Comparison of ENCODE assay signal across 14 mouse cellular contexts in the genomic region with DNA sequence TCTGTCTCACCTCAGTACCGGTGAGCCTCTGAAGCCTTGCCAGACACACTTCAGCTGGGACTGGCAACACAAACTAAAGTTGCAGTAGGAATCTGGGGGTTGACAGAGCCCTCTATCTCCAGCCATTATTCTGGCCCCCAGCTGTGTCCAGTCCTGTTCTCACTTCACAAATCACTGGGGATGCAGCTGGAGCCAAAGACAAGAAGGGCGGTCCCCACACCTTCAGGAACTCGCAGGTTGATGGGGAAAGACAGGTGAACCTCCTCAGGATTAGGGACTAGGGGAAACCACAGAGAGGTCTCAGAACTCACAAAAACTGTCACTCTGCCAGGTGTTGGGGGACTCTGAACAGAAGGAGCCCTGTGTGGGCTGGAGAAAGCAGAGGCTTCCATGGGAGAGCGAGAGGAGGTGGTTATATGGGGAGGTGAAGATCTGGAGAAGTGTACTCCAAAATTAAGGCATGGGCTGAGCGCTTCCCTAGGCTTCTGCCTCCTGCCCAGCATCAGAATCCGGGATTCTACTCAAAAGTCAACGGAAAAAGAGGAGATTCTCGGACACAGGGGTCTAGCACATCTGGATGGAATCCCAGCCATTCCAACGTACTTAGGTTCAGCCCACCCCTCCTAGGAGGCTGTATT. TPM values are rescaled to one million over a fixed set of nuclear protein-coding genes. Genes with fewer than 3 reads are reported as not detected.
DNase-seq lines count a peak whose midpoint lies in the region; ATAC-seq and TF ChIP-seq lines count a peak whose summit lies in the region.
"Had no signal": no experiment of that assay in that cellular context is flagged by ENCODE, and none has a peak within 500 bp of the region (broad histone marks: within the 10 kb centered on the region; RNA-seq: fewer than 3 reads in every experiment).

A gene (plus strand): TSS at position 588 of the 638 bp plus-strand sequence.

- no peaks in the 10 kb centered on the region for H3K36me3 ChIP-seq in limb, embryonic 12.5 days
- H3K36me3 ChIP-seq in limb, embryonic 10.5 days, result no peaks in the 10 kb centered on the region
- H3K36me3 ChIP-seq in heart, embryonic 14.5 days (ENCODE audit: control insufficient read depth, insufficient read depth, low read length), result peaks cover 28% of the 10 kb centered on the region
- no peaks in the 10 kb centered on the region for H3K36me3 ChIP-seq in limb, embryonic 14.5 days (ENCODE audit: control insufficient read depth, insufficient read depth, low read length)
- no peaks in the 10 kb centered on the region for H3K36me3 ChIP-seq in hindbrain, embryonic 12.5 days
- H3K36me3 ChIP-seq: neural tube, embryonic 13.5 days had no signal

- no peak within 1 kb of the TSS for H3K4me2 ChIP-seq in limb, embryonic 12.5 days
- H3K4me2 ChIP-seq in heart, embryonic 14.5 days (ENCODE audit: low read length), result peak within 1 kb of the TSS; percentile 93
- no peak within 1 kb of the TSS for H3K4me2 ChIP-seq in limb, embryonic 14.5 days (replicated peaks; ENCODE audit: low read depth, low read length, severe bottlenecking)
- H3K4me2 ChIP-seq in hindbrain, embryonic 12.5 days (replicated peaks), result no peak within 1 kb of the TSS
- H3K4me2 ChIP-seq: forebrain, embryonic 13.5 days; neural tube, embryonic 13.5 days had no signal

- ATAC-seq in limb, embryonic 12.5 days (ENCODE audit: insufficient number of reproducible peaks, insufficient read depth, low FRiP score, low TSS enrichment, low read depth), result no peak
- ATAC-seq in heart, embryonic 14.5 days (ENCODE audit: insufficient number of reproducible peaks, insufficient read depth, low FRiP score, low read depth), result no peak
- no peak for ATAC-seq in limb, embryonic 14.5 days (ENCODE audit: low FRiP score, low read depth)
- ATAC-seq in hindbrain, embryonic 12.5 days (ENCODE audit: low FRiP score), result no peak
- ATAC-seq: forebrain, embryonic 13.5 days had no signal

- no peak for TF ChIP-seq POLR2A in limb, embryonic 14.5 days (IDR thresholded peaks at IDR 0.05; ENCODE audit: borderline replicate concordance, extremely low read depth, insufficient read depth, insufficient read length)

- peaks cover 39% of the 10 kb centered on the region for H3K27me3 ChIP-seq in limb, embryonic 12.5 days
- peaks cover 47% of the 10 kb centered on the region for H3K27me3 ChIP-seq in limb, embryonic 10.5 days (ENCODE audit: low read depth, poor library complexity, severe bottlenecking)
- no peaks in the 10 kb centered on the region for H3K27me3 ChIP-seq in heart, embryonic 14.5 days (ENCODE audit: control insufficient read depth, insufficient read depth, low read length)
- H3K27me3 ChIP-seq in limb, embryonic 14.5 days (ENCODE audit: control insufficient read depth, insufficient read depth, low read length), result no peaks in the 10 kb centered on the region
- H3K27me3 ChIP-seq in hindbrain, embryonic 12.5 days, result peaks cover 37% of the 10 kb centered on the region

- 44% methylated on average over 9 of the region's 9 CpGs for WGBS in limb, embryonic 12.5 days
- 49% methylated on average over 9 of the region's 9 CpGs for WGBS in limb, embryonic 10.5 days
- WGBS in heart, embryonic 14.5 days, result 22% methylated on average over 9 of the region's 9 CpGs
- WGBS in limb, embryonic 14.5 days, result 39% methylated on average over 9 of the region's 9 CpGs
- WGBS in hindbrain, embryonic 12.5 days, result 58% methylated on average over 9 of the region's 9 CpGs

- H3K27ac ChIP-seq in limb, embryonic 12.5 days, result 0 out of 2 replicates have a peak within 1 kb of the TSS, but pooled peaks have one; percentile 12
- no peak within 1 kb of the TSS for H3K27ac ChIP-seq in limb, embryonic 10.5 days
- H3K27ac ChIP-seq in heart, embryonic 14.5 days (replicated peaks in 1 of 2; ENCODE audit: control insufficient read depth in 1 of 2, insufficient read depth in 1 of 2, low read depth in 2 of 2, low read length in 2 of 2), result peak within 1 kb of the TSS; percentile 97 to 99
- no peak within 1 kb of the TSS for H3K27ac ChIP-seq in limb, embryonic 14.5 days (replicated peaks; ENCODE audit: low read depth, low read length)
- H3K27ac ChIP-seq in hindbrain, embryonic 12.5 days, result no peak within 1 kb of the TSS
- H3K27ac ChIP-seq: forebrain, embryonic 13.5 days; neural tube, embryonic 13.5 days had no signal

- H3K9me3 ChIP-seq in limb, embryonic 12.5 days, result no peaks in the 10 kb centered on the region
- no peaks in the 10 kb centered on the region for H3K9me3 ChIP-seq in limb, embryonic 10.5 days (replicated peaks)
- no peaks in the 10 kb centered on the region for H3K9me3 ChIP-seq in heart, embryonic 14.5 days (ENCODE audit: control insufficient read depth, low read length)
- no peaks in the 10 kb centered on the region for H3K9me3 ChIP-seq in limb, embryonic 14.5 days (ENCODE audit: control insufficient read depth, low read length)
- H3K9me3 ChIP-seq in hindbrain, embryonic 12.5 days (replicated peaks), result no peaks in the 10 kb centered on the region
- H3K9me3 ChIP-seq: forebrain, embryonic 13.5 days; megakaryocyte, embryonic 14.5 days; neural tube, embryonic 13.5 days had no signal

- peaks cover 17% of the 10 kb centered on the region for H3K4me1 ChIP-seq in limb, embryonic 12.5 days (replicated peaks)
- H3K4me1 ChIP-seq in limb, embryonic 10.5 days, result peaks cover 29% of the 10 kb centered on the region
- peaks cover 24 to 31% of the 10 kb centered on the region in 2 experiments for H3K4me1 ChIP-seq in heart, embryonic 14.5 days (ENCODE audit: control insufficient read depth in 2 of 2, insufficient read depth in 2 of 2, low read length in 2 of 2)
- H3K4me1 ChIP-seq in limb, embryonic 14.5 days (ENCODE audit: control insufficient read depth, insufficient read depth, low read length), result peaks cover 8% of the 10 kb centered on the region
- no peaks in the 10 kb centered on the region for H3K4me1 ChIP-seq in hindbrain, embryonic 12.5 days

- H3K9ac ChIP-seq in limb, embryonic 12.5 days (replicated peaks), result peak within 1 kb of the TSS; percentile 34; the same call in 1 of the 2 replicates
- peak within 1 kb of the TSS; percentile 95 for H3K9ac ChIP-seq in heart, embryonic 14.5 days (ENCODE audit: low read length)
- peak within 1 kb of the TSS; percentile 25; the same call in 1 of the 2 replicates for H3K9ac ChIP-seq in limb, embryonic 14.5 days (ENCODE audit: low read depth, low read length, severe bottlenecking)
- H3K9ac ChIP-seq in hindbrain, embryonic 12.5 days, result no peak within 1 kb of the TSS; the same call in 1 of the 2 replicates
- H3K9ac ChIP-seq: forebrain, embryonic 13.5 days; neural tube, embryonic 13.5 days had no signal

- DNase-seq in limb, embryonic 10.5 days (ENCODE audit: low spot score), result no peak
- DNase-seq in gastrocnemius, adult 8-10 months (ENCODE audit: low spot score in 2 of 2), result no peak
- DNase-seq in limb, embryonic 14.5 days (ENCODE audit: low spot score), result no peak
- DNase-seq in adrenal gland, adult (ENCODE audit: inconsistent age in 2 of 2, low spot score in 1 of 2), result no peak
- DNase-seq in spleen, adult 12 weeks (ENCODE audit: low spot score), result no peak
- DNase-seq: kidney, adult 18-20 months; thymus, postnatal 36 days had no signal

- no peak within 1 kb of the TSS for H3K4me3 ChIP-seq in limb, embryonic 12.5 days (replicated peaks)
- H3K4me3 ChIP-seq in limb, embryonic 10.5 days, result no peak within 1 kb of the TSS
- peak within 1 kb of the TSS; percentile 62 to 66 for H3K4me3 ChIP-seq in heart, embryonic 14.5 days (ENCODE audit: control insufficient read depth in 1 of 2, insufficient read depth in 1 of 2, low read depth in 1 of 2, low read length in 2 of 2)
- H3K4me3 ChIP-seq in limb, embryonic 14.5 days (replicated peaks; ENCODE audit: low read length), result no peak within 1 kb of the TSS
- no peak within 1 kb of the TSS for H3K4me3 ChIP-seq in hindbrain, embryonic 12.5 days
- H3K4me3 ChIP-seq: forebrain, embryonic 13.5 days; megakaryocyte, embryonic 14.5 days; neural tube, embryonic 13.5 days had no signal

RNA-seq across cellular contexts. Expression of the gene that starts here (rescaled TPM):
- polyA plus RNA-seq in limb, embryonic 12.5 days (2016; fragmentation: Nextera tagmentation; extraction: Ambion mirVana), result 0.08 TPM in 1 of 2 replicates, not detected in the other
- 0.05 and 0.06 TPM in 2 replicates for polyA plus RNA-seq in limb, embryonic 10.5 days (2016; fragmentation: Nextera tagmentation; extraction: Ambion mirVana)
- total RNA-seq in gastrocnemius, adult 8-10 months (2022), result 100 to 1,000 TPM; 243 to 314 (median 275) TPM
- 172 and 266 TPM in 2 replicates for polyA plus RNA-seq in heart, embryonic 14.5 days (2014; fragmentation: Nextera tagmentation; extraction: Ambion mirVana)
- 3.0 and 3.2 TPM in 2 replicates for polyA plus RNA-seq in limb, embryonic 14.5 days (2012; rRNA removed)
- 0.43 and 1.3 TPM in 2 replicates for polyA plus RNA-seq in limb, embryonic 14.5 days (2014; fragmentation: Nextera tagmentation; extraction: Ambion mirVana)
- 0.10 TPM in 1 of 2 replicates, not detected in the other for polyA plus RNA-seq in hindbrain, embryonic 12.5 days (2016; fragmentation: Nextera tagmentation; extraction: Ambion mirVana)
- total RNA-seq: common myeloid progenitor, adult 5-6 weeks had no signal
- polyA plus RNA-seq: forebrain, embryonic 13.5 days; neural tube, embryonic 13.5 days had no signal

Comparison
In these comparisons a context has a peak if more than half of its experiments do, and no peak if none do; other contexts are left out.
1. RNA of the gene that starts here (polyA plus RNA-seq): 172 to 266 TPM in heart, embryonic 14.5 days; 0.43 to 3.2 TPM in limb, embryonic 14.5 days, 0.10 TPM in hindbrain, embryonic 12.5 days, 0.05 to 0.06 TPM in limb, embryonic 10.5 days and 0.08 TPM in limb, embryonic 12.5 days; every median in the first group is over 10 times any median in the second.
2. H3K27ac ChIP-seq: peak in limb, embryonic 12.5 days (single experiment) and heart, embryonic 14.5 days (2 of 2); none in limb, embryonic 10.5 days (single experiment), limb, embryonic 14.5 days (single experiment) and hindbrain, embryonic 12.5 days (single experiment).
3. H3K4me3 ChIP-seq: peak in heart, embryonic 14.5 days (2 of 2); none in limb, embryonic 12.5 days (single experiment), limb, embryonic 10.5 days (single experiment), limb, embryonic 14.5 days (single experiment) and hindbrain, embryonic 12.5 days (single experiment).